In genomic region chr16:92415702-92416118, GRCm38 (mm10) we compare ENCODE assay signal across 10 mouse cellular contexts. TPM values are rescaled to one million over a fixed set of nuclear protein-coding genes. Genes with fewer than 3 reads are reported as not detected.
DNase-seq lines count a peak whose midpoint lies in the region; ATAC-seq and TF ChIP-seq lines count a peak whose summit lies in the region.
"Had no signal": no experiment of that assay in that cellular context is flagged by ENCODE, and none has a peak within 500 bp of the region (broad histone marks: within the 10 kb centered on the region; RNA-seq: fewer than 3 reads in every experiment).

No protein-coding gene starts in this region.

- H3K4me3 ChIP-seq in gastrocnemius, adult 2 months, result peak overlapping the region; percentile 17
- H3K4me3 ChIP-seq in lung, embryonic 14.5 days (ENCODE audit: low read depth, low read length), result no peak overlapping the region
- H3K4me3 ChIP-seq in lung, adult 2 months (replicated peaks; ENCODE audit: extremely low read depth, low read depth, low read length), result no peak overlapping the region
- no peak overlapping the region for H3K4me3 ChIP-seq in liver, embryonic 12.5 days
- H3K4me3 ChIP-seq in stomach, embryonic 14.5 days (ENCODE audit: low read depth, low read length), result no peak overlapping the region
- H3K4me3 ChIP-seq: neural tube, embryonic 12.5 days had no signal

- ATAC-seq in lung, embryonic 14.5 days (ENCODE audit: insufficient read depth), result peak; percentile 51; the same call in 1 of the 2 replicates
- no peak for ATAC-seq in liver, embryonic 12.5 days
- peak; percentile 42; the same call in 1 of the 2 replicates for ATAC-seq in stomach, embryonic 14.5 days (ENCODE audit: insufficient number of reproducible peaks, insufficient read depth, low FRiP score, low read depth)

- H3K4me1 ChIP-seq in lung, embryonic 14.5 days (ENCODE audit: insufficient read depth), result peaks cover 18% of the 10 kb centered on the region
- peaks cover 13% of the 10 kb centered on the region for H3K4me1 ChIP-seq in lung, adult 2 months (ENCODE audit: control insufficient read depth, insufficient read depth, low read length)
- H3K4me1 ChIP-seq in liver, embryonic 12.5 days, result peaks cover 34% of the 10 kb centered on the region
- 0 out of 2 replicates have a peak, but pooled peaks cover 8% of the 10 kb centered on the region for H3K4me1 ChIP-seq in stomach, embryonic 14.5 days (ENCODE audit: control insufficient read depth, insufficient read depth, low read length)

- H3K9ac ChIP-seq in lung, embryonic 14.5 days, result no peak overlapping the region
- H3K9ac ChIP-seq in liver, embryonic 12.5 days, result no peak overlapping the region
- H3K9ac ChIP-seq in stomach, embryonic 14.5 days (replicated peaks; ENCODE audit: low read depth, low read length), result no peak overlapping the region
- H3K9ac ChIP-seq: neural tube, embryonic 12.5 days had no signal

- no peaks in the 10 kb centered on the region for H3K27me3 ChIP-seq in lung, embryonic 14.5 days (ENCODE audit: insufficient read depth, low read length)
- no peaks in the 10 kb centered on the region for H3K27me3 ChIP-seq in liver, embryonic 12.5 days (replicated peaks)
- no peaks in the 10 kb centered on the region for H3K27me3 ChIP-seq in stomach, embryonic 14.5 days (ENCODE audit: control insufficient read depth, insufficient read depth, low read length)
- H3K27me3 ChIP-seq: neural tube, embryonic 12.5 days had no signal

- H3K27ac ChIP-seq in gastrocnemius, adult 2 months, result peak overlapping the region; percentile 46; the same call in 1 of the 2 replicates
- peak overlapping the region; percentile 31; the same call in 1 of the 2 replicates for H3K27ac ChIP-seq in lung, embryonic 14.5 days (ENCODE audit: low read depth)
- H3K27ac ChIP-seq in liver, embryonic 12.5 days, result peak overlapping the region; percentile 39; the same call in 1 of the 2 replicates
- H3K27ac ChIP-seq in stomach, embryonic 14.5 days (ENCODE audit: low read length), result peak overlapping the region; percentile 45; the same call in 1 of the 2 replicates
- H3K27ac ChIP-seq: neural tube, embryonic 12.5 days had no signal

- no peaks in the 10 kb centered on the region for H3K36me3 ChIP-seq in lung, embryonic 14.5 days (ENCODE audit: insufficient read depth)
- peaks cover 4% of the 10 kb centered on the region; the same call in 1 of the 2 replicates for H3K36me3 ChIP-seq in liver, embryonic 12.5 days
- H3K36me3 ChIP-seq in stomach, embryonic 14.5 days (ENCODE audit: control insufficient read depth, insufficient read depth, low read length), result no peaks in the 10 kb centered on the region

- WGBS in lung, embryonic 14.5 days, result 34% methylated on average over 7 of the region's 7 CpGs
- WGBS in lung, adult 2 months, result 28% methylated on average over 7 of the region's 7 CpGs
- WGBS in liver, embryonic 12.5 days (ENCODE audit: insufficient replicate concordance), result 26% methylated on average over 7 of the region's 7 CpGs
- 59% methylated on average over 7 of the region's 7 CpGs for WGBS in stomach, embryonic 14.5 days

- no peak for TF ChIP-seq POLR2A in lung, adult 2 months (IDR thresholded peaks at IDR 0.05; ENCODE audit: borderline replicate concordance, extremely low read depth, low read depth, low read length)

- intact Hi-C loops in gastrocnemius, adult 2 months (cut with DNase I), result no loop called here
- intact Hi-C loops in gastrocnemius, postnatal 14 days (cut with DNase I; ENCODE audit: low total_unique reads), result no loop called here

- no peak overlapping the region for H3K4me2 ChIP-seq in lung, embryonic 14.5 days
- no peak overlapping the region for H3K4me2 ChIP-seq in liver, embryonic 12.5 days
- H3K4me2 ChIP-seq in stomach, embryonic 14.5 days (replicated peaks; ENCODE audit: low read depth, low read length), result no peak overlapping the region
- H3K4me2 ChIP-seq: neural tube, embryonic 12.5 days had no signal

- no peak for TF ChIP-seq CTCF in gastrocnemius, adult 2 months (IDR thresholded peaks at IDR 0.05)
- no peak for TF ChIP-seq CTCF in lung, embryonic 14.5 days (IDR thresholded peaks at IDR 0.05; ENCODE audit: low read depth)
- TF ChIP-seq CTCF in lung, adult 2 months (IDR thresholded peaks at IDR 0.05; ENCODE audit: insufficient read depth, low read length), result no peak

- H3K9me3 ChIP-seq in lung, embryonic 14.5 days (ENCODE audit: low read depth, low read length), result no peaks in the 10 kb centered on the region
- no peaks in the 10 kb centered on the region for H3K9me3 ChIP-seq in liver, embryonic 12.5 days (replicated peaks)
- H3K9me3 ChIP-seq in stomach, embryonic 14.5 days (ENCODE audit: control insufficient read depth, low read depth, low read length), result no peaks in the 10 kb centered on the region
- H3K9me3 ChIP-seq: neural tube, embryonic 12.5 days had no signal

- no peak for DNase-seq in gastrocnemius, adult 2 months
- DNase-seq in gastrocnemius, postnatal 14 days, result no peak
- peak; percentile 63 for DNase-seq in lung, embryonic 14.5 days
- DNase-seq in lung, adult 2 months, result no peak
- DNase-seq in right cerebral cortex, postnatal 25 days, result no peak
- no peak for DNase-seq in cerebellum, postnatal 10 days

RNA-seq across cellular contexts. Expression of gene Rcan1, which starts 55.0 kb away (rescaled TPM):
- total RNA-seq in gastrocnemius, adult 2 months (2021), result 10 to 100 TPM; 76.4 to 93.3 TPM
- 10 to 100 TPM; 42.3 to 60.5 TPM for total RNA-seq in gastrocnemius, postnatal 14 days (2021)
- polyA plus RNA-seq in lung, embryonic 14.5 days (2014; fragmentation: Nextera tagmentation; extraction: Ambion mirVana), result 47.8 and 49.7 TPM in 2 replicates
- 13.7 and 21.6 TPM in 2 replicates for polyA plus RNA-seq in lung, adult 2 months (2012; rRNA removed)
- 14.3 and 15.9 TPM in 2 replicates for polyA plus RNA-seq in liver, embryonic 12.5 days (2016; fragmentation: Nextera tagmentation; extraction: Ambion mirVana)
- 21.2 and 22.8 TPM in 2 replicates for polyA plus RNA-seq in stomach, embryonic 14.5 days (2014; fragmentation: Nextera tagmentation; extraction: Ambion mirVana)

RNA-seq across cellular contexts. Expression of gene Kcne1, which starts 56.4 kb away (rescaled TPM):
- total RNA-seq in gastrocnemius, adult 2 months (2021), result not detected
- total RNA-seq in gastrocnemius, postnatal 14 days (2021), result not detected
- 0.22 TPM in 1 of 2 replicates, not detected in the other for polyA plus RNA-seq in lung, embryonic 14.5 days (2014; fragmentation: Nextera tagmentation; extraction: Ambion mirVana)
- polyA plus RNA-seq in lung, adult 2 months (2012; rRNA removed), result not detected in 2 replicates
- polyA plus RNA-seq in liver, embryonic 12.5 days (2016; fragmentation: Nextera tagmentation; extraction: Ambion mirVana), result 0.41 TPM in 1 of 2 replicates, not detected in the other
- polyA plus RNA-seq in stomach, embryonic 14.5 days (2014; fragmentation: Nextera tagmentation; extraction: Ambion mirVana), result 0.07 and 0.77 TPM in 2 replicates
- total RNA-seq: layer of hippocampus, postnatal 14 days had no signal
- polyA plus RNA-seq: neural tube, embryonic 12.5 days had no signal
